Mouse (Mus musculus): ENCODE measurements around the gene Lrrc8b.

- TF ChIP-seq CTCF (IDR thresholded peaks at IDR 0.05; ENCODE audit: low read depth, low read length) (no peak), GATA2 (IDR thresholded peaks at IDR 0.05; ENCODE audit: borderline replicate concordance, low read depth, low read length) (no peak), POLR2AphosphoS5 (IDR thresholded peaks at IDR 0.05; ENCODE audit: insufficient replicate concordance, low read depth, low read length) (no peak), GATA1 (IDR thresholded peaks at IDR 0.05; ENCODE audit: borderline replicate concordance, low read length) (no peak), TAL1 (conservative IDR thresholded peaks at IDR 0.05; ENCODE audit: low read depth, low read length) (no peak)
These were observed 93.2 kb downstream of the Lrrc8b start for GRCm38 (mm10) chr5:105508813-105509212.

Data from G1E (cell line).